Mouse (Mus musculus) limb, embryonic 10.5 days (tissue): ENCODE measurements around the gene Gm15127. TPM values are rescaled to one million over a fixed set of nuclear protein-coding genes. Genes with fewer than 3 reads are reported as not detected.
"Not testable (repeated sequence)": the region's sequence is repeated elsewhere in the genome, so short reads cannot be mapped to it uniquely, and the experiment has no call there.

Source experiments
- DNase-seq: peaks from one replicate; pipeline ENCODE4 v3.0.0-alpha.2; 2017; ENCODE audit warnings: low spot score
- H3K27ac ChIP-seq: fragments of 300-500 bp; sonication (generic); 2 replicates; pipeline ENCODE4 v1.5.1; 2016; ENCODE audit warnings: mild to moderate bottlenecking
- H3K27me3 ChIP-seq: fragments of 300-500 bp; sonication (generic); 2 replicates; pipeline ENCODE4 v1.6.1; 2016; ENCODE audit warnings: low read depth, mild to moderate bottlenecking; ENCODE audit not compliant: poor library complexity, severe bottlenecking
- H3K36me3 ChIP-seq: fragments of 300-500 bp; sonication (generic); 2 replicates; pipeline ENCODE4 v1.6.1; 2016; ENCODE audit warnings: mild to moderate bottlenecking, moderate library complexity
- H3K4me1 ChIP-seq: fragments of 300-500 bp; sonication (generic); 2 replicates; pipeline ENCODE4 v1.6.1; 2016
- H3K4me3 ChIP-seq: fragments of 300-500 bp; sonication (generic); 2 replicates; pipeline ENCODE4 v1.5.1; 2016; ENCODE audit warnings: mild to moderate bottlenecking, moderate library complexity
- H3K9me3 ChIP-seq: fragments of 300-500 bp; sonication (generic); replicated peaks from 2 replicates; pipeline ENCODE4 v1.6.1; 2016; ENCODE audit warnings: mild to moderate bottlenecking
- WGBS: fragments of 180-500 bp; shearing (Covaris S2); methylation state at CpG from one replicate; pipeline ENCODE4 v1.1.7; 2016; 5-methylcytosine and 5-hydroxymethylcytosine counted together
- polyA plus RNA-seq: library from polyadenylated mRNA; unstranded; fragments of >200 nt; fragmentation: Nextera tagmentation; extraction: Ambion mirVana; gene quantifications from 2 replicates; pipeline ENCODE4 v1.2.1, GENCODE M21; 2016

Gm15127 gene
- polyA plus RNA-seq = not detected in 2 replicates

GRCm38 (mm10) chrX:148663298-148663697 lies at the start of gene Gm15127:
Gene Gm15127, plus strand, starts transcription at chrX:148663598.
- not testable (repeated sequence) for H3K9me3 ChIP-seq, H3K27me3 ChIP-seq, H3K27ac ChIP-seq, DNase-seq, H3K36me3 ChIP-seq, H3K4me3 ChIP-seq, H3K4me1 ChIP-seq
- WGBS = 85% methylated on average over 2 of the region's 4 CpGs

GRCm38 (mm10) chrX:148615053-148615452 lies 48.3 kb upstream of the Gm15127 start, which contains the start of gene Gm8334:
Gene Gm8334, minus strand, starts transcription at chrX:148615153.
- H3K27ac ChIP-seq, DNase-seq, H3K4me3 ChIP-seq, H3K9me3 ChIP-seq, H3K36me3 ChIP-seq, H3K4me1 ChIP-seq, H3K27me3 ChIP-seq: not testable (repeated sequence)
- WGBS = 92% methylated on average over 4 of the region's 7 CpGs

GRCm38 (mm10) chrX:148676290-148676689 lies 12.9 kb downstream of the Gm15127 start:
- H3K27me3 ChIP-seq, H3K9me3 ChIP-seq, DNase-seq, H3K4me3 ChIP-seq, H3K27ac ChIP-seq, H3K4me1 ChIP-seq, H3K36me3 ChIP-seq: not testable (repeated sequence)
- WGBS = 8% methylated on average over 1 of the region's 1 CpGs

Other genes with a start within 250 kb of the Gm15127 start
- gene Gm15114, start 174.6 kb upstream of the Gm15127 start, polyA plus RNA-seq = not detected in 2 replicates
- not detected in 2 replicates for gene Gm8334, start 48.4 kb upstream of the Gm15127 start, polyA plus RNA-seq
- not detected in 2 replicates for gene Luzp4, start 194.0 kb downstream of the Gm15127 start, polyA plus RNA-seq